Mouse (Mus musculus) lung, postnatal 0 days (tissue): Measurements from ENCODE around the gene Ndst2. TPM values are rescaled to one million over a fixed set of nuclear protein-coding genes. Genes with fewer than 3 reads are reported as not detected.

Experiments
- ATAC-seq: fragments of 200-750 bp; cut with Nextera tagmentation; 2 replicates; pipeline ENCODE4 v1.8.0; 2017; ENCODE audit warnings: moderate library complexity
- DNase-seq: peaks from one replicate; pipeline ENCODE4 v3.0.0-alpha.2; 2016; ENCODE audit warnings: low spot score
- H3K27ac ChIP-seq: fragments of 300-500 bp; sonication (generic); 2 replicates; pipeline ENCODE4 v1.5.1; 2014; ENCODE audit warnings: antibody characterized with exemption, mild to moderate bottlenecking, low read length, mixed read lengths
- H3K27me3 ChIP-seq: fragments of 300-500 bp; sonication (generic); replicated peaks from 2 replicates; pipeline ENCODE4 v1.6.1; 2014; ENCODE audit warnings: low read length, mixed read lengths; ENCODE audit not compliant: insufficient read depth
- H3K36me3 ChIP-seq: fragments of 300-500 bp; sonication (generic); 2 replicates; pipeline ENCODE4 v1.6.1; 2014; ENCODE audit warnings: low read length, mixed read lengths; ENCODE audit not compliant: insufficient read depth
- H3K4me1 ChIP-seq: fragments of 300-500 bp; sonication (generic); 2 replicates; pipeline ENCODE4 v1.6.1; 2014; ENCODE audit warnings: antibody characterized with exemption, low read depth, low read length, mixed read lengths; ENCODE audit not compliant: insufficient read depth
- H3K4me2 ChIP-seq: fragments of 300-500 bp; sonication (generic); replicated peaks from 2 replicates; pipeline ENCODE4 v1.6.1; 2014; ENCODE audit warnings: low read depth, mild to moderate bottlenecking, low read length, moderate library complexity, mixed read lengths
- H3K4me3 ChIP-seq: fragments of 300-500 bp; sonication (generic); 2 replicates; pipeline ENCODE4 v1.5.1; 2014; ENCODE audit warnings: low read depth, low read length
- H3K9ac ChIP-seq: fragments of 300-500 bp; sonication (generic); replicated peaks from 2 replicates; pipeline ENCODE4 v1.6.1; 2014; ENCODE audit warnings: low read depth, mild to moderate bottlenecking
- H3K9me3 ChIP-seq: fragments of 300-500 bp; sonication (generic); 2 replicates; pipeline ENCODE4 v1.6.1; 2016; ENCODE audit warnings: low read length, mixed read lengths
- CTCF ChIP-seq: IDR thresholded peaks from 2 replicates; pipeline ENCODE4 v1.5.1; 2016; ENCODE audit warnings: antibody characterized with exemption, mild to moderate bottlenecking
- EP300 ChIP-seq: IDR thresholded peaks from 2 replicates; pipeline ENCODE4 v1.6.1; 2016; ENCODE audit warnings: antibody characterized with exemption, mild to moderate bottlenecking, control low read depth
- WGBS: fragments of 180-500 bp; shearing (Covaris S2); extraction: QIAGEN DNeasy Blood & Tissue Kit; methylation state at CpG from one replicate; pipeline ENCODE4 v1.1.7; 2014; 5-methylcytosine and 5-hydroxymethylcytosine counted together
- polyA plus RNA-seq: library from polyadenylated mRNA; unstranded; fragments of >200 nt; fragmentation: Nextera tagmentation; extraction: Ambion mirVana; gene quantifications from 2 replicates; pipeline ENCODE4 v1.2.1, GENCODE M21; 2015

Gene Ndst2
- polyA plus RNA-seq, 1 experiment from 2014 or later, result 15.6 TPM

DNA sequence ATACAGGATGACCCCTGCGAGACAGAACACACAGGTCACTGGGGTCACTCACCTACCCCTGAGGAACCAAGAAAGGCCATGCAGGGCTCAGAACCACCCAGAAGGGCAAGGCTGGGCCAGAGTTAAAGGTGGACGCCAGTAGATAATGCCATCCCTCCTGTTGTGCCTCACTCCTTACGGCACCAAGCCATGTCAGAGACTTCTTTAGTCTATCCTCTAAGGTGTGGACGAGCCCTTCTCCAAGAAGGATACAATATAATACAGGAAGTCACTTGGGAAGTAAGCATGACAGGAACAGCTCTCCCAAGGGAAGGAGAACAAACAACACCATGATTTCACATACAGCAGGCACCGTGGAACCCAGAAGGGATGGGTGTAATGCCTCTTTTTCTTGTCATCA is 30.6 kb upstream of the Ndst2 start:
- peaks cover 8% of the 10 kb centered on the region; the same call in 1 of the 2 replicates for H3K36me3 ChIP-seq
- no peak overlapping the region for H3K4me2 ChIP-seq
- H3K4me1 ChIP-seq, result peaks cover 5% of the 10 kb centered on the region
- WGBS, result 79% methylated on average over 5 of the region's 5 CpGs
- H3K27ac ChIP-seq, result peak overlapping the region; percentile 49; the same call in 1 of the 2 replicates
- TF ChIP-seq EP300, result no peak
- TF ChIP-seq CTCF, result no peak
- H3K9me3 ChIP-seq, result no peaks in the 10 kb centered on the region
- no peaks in the 10 kb centered on the region for H3K27me3 ChIP-seq
- H3K4me3 ChIP-seq, result no peak overlapping the region
- no peak overlapping the region for H3K9ac ChIP-seq
- ATAC-seq (no peak), DNase-seq (no peak)

GRCm38 (mm10) chr14:20758768-20759435 is 24.5 kb upstream of the Ndst2 start:
- WGBS, result 68% methylated on average over 8 of the region's 8 CpGs

GRCm38 (mm10) chr14:20757370-20757907 is 23.1 kb upstream of the Ndst2 start:
- no peaks in the 10 kb centered on the region for H3K4me1 ChIP-seq
- H3K36me3 ChIP-seq, result peaks cover 27% of the 10 kb centered on the region; the same call in 1 of the 2 replicates
- TF ChIP-seq EP300, result no peak
- no peak for TF ChIP-seq CTCF

More at GRCm38 (mm10) chr14:20758768-20759435, 24.5 kb upstream of the Ndst2 start:
- DNase-seq (no peak), ATAC-seq (no peak)
- TF ChIP-seq EP300, result no peak
- TF ChIP-seq CTCF, result peak; percentile 33; the same call in 1 of the 2 replicates
- Histone ChIP-seq H3K27me3 (no peaks in the 10 kb centered on the region), H3K4me2 (no peak overlapping the region), H3K4me3 (no peak overlapping the region), H3K9ac (no peak overlapping the region), H3K9me3 (no peaks in the 10 kb centered on the region), H3K36me3 (peaks cover 27% of the 10 kb centered on the region; the same call in 1 of the 2 replicates), H3K27ac (no peak overlapping the region), H3K4me1 (no peaks in the 10 kb centered on the region)

GRCm38 (mm10) chr14:20753792-20754191 is 19.4 kb upstream of the Ndst2 start:
- Histone ChIP-seq H3K4me3 (no peak overlapping the region), H3K9ac (no peak overlapping the region), H3K4me1 (no peaks in the 10 kb centered on the region), H3K36me3 (peaks cover 18% of the 10 kb centered on the region; the same call in 1 of the 2 replicates), H3K9me3 (no peaks in the 10 kb centered on the region), H3K4me2 (no peak overlapping the region), H3K27ac (no peak overlapping the region), H3K27me3 (no peaks in the 10 kb centered on the region)
- ATAC-seq, result no peak
- 66% methylated on average over 3 of the region's 3 CpGs for WGBS
- TF ChIP-seq EP300 (no peak), CTCF (no peak)
- no peak for DNase-seq

More at GRCm38 (mm10) chr14:20757370-20757907, 23.1 kb upstream of the Ndst2 start:
- ATAC-seq (no peak), DNase-seq (no peak)
- H3K9me3 ChIP-seq, result no peaks in the 10 kb centered on the region
- 86% methylated on average over 22 of the region's 22 CpGs for WGBS
- H3K27ac ChIP-seq, result no peak overlapping the region
- no peak overlapping the region for H3K4me2 ChIP-seq
- no peak overlapping the region for H3K4me3 ChIP-seq
- no peaks in the 10 kb centered on the region for H3K27me3 ChIP-seq
- H3K9ac ChIP-seq, result no peak overlapping the region

GRCm38 (mm10) chr14:20750503-20750902 is 16.1 kb upstream of the Ndst2 start:
- DNase-seq (no peak), ATAC-seq (no peak)
- H3K4me3 ChIP-seq, result no peak overlapping the region
- no peak overlapping the region for H3K4me2 ChIP-seq
- H3K4me1 ChIP-seq, result no peaks in the 10 kb centered on the region
- peaks cover 6% of the 10 kb centered on the region; the same call in 1 of the 2 replicates for H3K36me3 ChIP-seq
- H3K27ac ChIP-seq, result no peak overlapping the region
- 84% methylated on average over 5 of the region's 5 CpGs for WGBS
- no peaks in the 10 kb centered on the region for H3K27me3 ChIP-seq
- no peak overlapping the region for H3K9ac ChIP-seq
- no peak for TF ChIP-seq CTCF
- no peaks in the 10 kb centered on the region for H3K9me3 ChIP-seq

GRCm38 (mm10) chr14:20749494-20750051 is 15.2 kb upstream of the Ndst2 start:
- Histone ChIP-seq H3K4me2 (no peak overlapping the region), H3K4me1 (no peaks in the 10 kb centered on the region), H3K9me3 (no peaks in the 10 kb centered on the region), H3K27me3 (no peaks in the 10 kb centered on the region), H3K4me3 (no peak overlapping the region), H3K36me3 (peaks cover 3% of the 10 kb centered on the region; the same call in 1 of the 2 replicates), H3K9ac (no peak overlapping the region), H3K27ac (no peak overlapping the region)
- no peak for TF ChIP-seq CTCF
- TF ChIP-seq EP300, result no peak
- DNase-seq (no peak), ATAC-seq (no peak)
- WGBS, result 86% methylated on average over 4 of the region's 4 CpGs
